Mouse (Mus musculus): ENCODE data around the gene Kcnj2.

GRCm38 (mm10) chr11:111092967-111093366 is 27.0 kb downstream of the Kcnj2 start:
- TF ChIP-seq CTCF (IDR thresholded peaks at IDR 0.05; ENCODE audit: borderline replicate concordance, insufficient read depth, low read length), result no peak
- no peak for TF ChIP-seq POLR2A (IDR thresholded peaks at IDR 0.05; ENCODE audit: low read depth, low read length)

Measured in embryonic fibroblast, embryonic 13.5 days (primary cell).